Mouse (Mus musculus) adrenal gland, postnatal 25 days (tissue): ENCODE measurements around the gene Emilin3. TPM values are rescaled to one million over a fixed set of nuclear protein-coding genes. Genes with fewer than 3 reads are reported as not detected.

ENCODE experiments used
- DNase-seq: peaks from one replicate; pipeline ENCODE4 v3.0.0; 2021; ENCODE audit warnings: mixed read lengths
- total RNA-seq: library from RNA; stranded (reverse); gene quantifications from 2 replicates; pipeline ENCODE4 v1.2.3, GENCODE M21; 2021

Gene Emilin3
- total RNA-seq, 1 experiment from 2014 or later: not detected

GRCm38 (mm10) chr2:160916714-160917113 is 4.6 kb upstream of the Emilin3 start:
- no peak for DNase-seq

DNA sequence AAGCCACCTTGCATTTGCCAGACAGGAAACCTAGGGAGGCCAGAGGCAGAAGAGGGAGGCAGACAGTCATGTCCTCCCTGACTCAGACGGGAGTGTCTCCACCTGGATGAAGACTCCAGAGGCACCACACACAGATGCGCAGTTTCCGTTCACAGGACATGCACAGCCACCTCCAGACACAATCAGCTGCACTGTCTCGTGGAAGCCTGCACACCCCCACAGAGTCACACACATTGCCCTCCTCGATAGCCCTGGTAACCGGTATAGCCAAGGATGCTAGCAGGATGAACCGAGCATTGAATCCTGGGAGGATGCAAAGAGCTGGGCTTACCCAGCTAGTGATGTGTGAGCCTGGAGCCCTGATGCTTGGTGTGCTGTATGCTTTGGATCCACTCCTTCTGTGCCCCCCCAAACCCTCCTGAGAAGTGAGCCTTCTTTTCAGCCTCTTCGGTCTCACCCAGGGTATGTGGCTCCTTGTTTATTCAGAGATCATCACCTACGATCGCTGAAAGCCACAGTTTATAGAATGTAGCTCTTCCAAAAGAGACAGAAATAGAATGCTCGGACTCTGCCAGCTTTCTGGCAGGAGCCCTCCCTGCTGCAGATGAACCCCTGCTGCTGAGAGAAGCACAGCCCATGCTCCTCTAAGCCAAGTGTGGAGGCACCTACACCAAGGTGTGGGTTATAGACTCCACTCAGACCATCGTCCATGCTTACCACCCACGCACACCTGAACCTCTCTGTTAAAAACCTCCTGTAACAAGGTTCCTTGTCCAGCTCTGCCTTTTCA is 3.9 kb upstream of the Emilin3 start:
- no peak for DNase-seq

GRCm38 (mm10) chr2:160914656-160915055 is 2.5 kb upstream of the Emilin3 start:
- no peak for DNase-seq

- DNase-seq: no peak
These were observed 448 bp downstream of the Emilin3 start for GRCm38 (mm10) chr2:160911558-160912201.

DNA sequence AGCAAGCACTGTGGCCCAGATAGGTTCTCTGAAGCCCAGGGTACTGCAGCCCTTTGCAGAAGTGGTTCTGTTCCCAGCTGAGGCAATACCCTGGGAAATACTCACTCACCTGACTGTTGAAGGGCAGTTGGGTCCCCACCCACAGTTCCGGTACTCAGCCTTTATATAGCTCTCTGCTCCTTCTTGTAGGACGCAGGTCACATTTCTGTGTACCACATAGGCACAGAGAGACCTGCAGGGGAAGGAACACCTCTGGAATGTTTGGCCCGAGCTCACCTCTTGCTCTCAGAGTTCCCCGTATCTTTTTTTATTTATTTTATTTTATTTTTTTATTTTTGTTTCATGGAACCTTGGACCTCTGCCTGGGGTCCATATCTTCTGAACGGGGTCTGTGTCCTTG is 1.5 kb downstream of the Emilin3 start:
- no peak for DNase-seq

DNA sequence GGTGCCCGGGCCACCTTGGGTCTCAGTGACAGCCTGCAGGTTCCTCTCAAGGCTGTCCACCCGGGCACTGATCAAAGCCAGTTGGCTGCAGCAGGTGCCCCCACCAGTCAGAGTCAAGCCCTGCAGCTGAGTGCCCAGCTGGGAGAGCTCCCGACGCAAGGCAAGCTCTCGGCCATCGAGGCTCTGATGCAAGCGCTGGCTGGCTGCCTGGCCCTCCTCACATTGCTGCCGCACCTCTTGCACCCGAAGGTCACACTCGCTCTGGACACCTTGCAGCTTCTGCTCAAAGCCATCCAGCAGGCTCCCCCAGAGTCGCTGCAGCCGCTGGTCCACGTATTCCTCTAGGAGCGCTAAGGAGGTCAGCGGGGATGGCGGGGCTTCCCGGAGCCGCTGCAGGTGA is 3.5 kb downstream of the Emilin3 start:
- DNase-seq: peak; percentile 36

- no peak for DNase-seq
These were observed 6.0 kb downstream of the Emilin3 start for GRCm38 (mm10) chr2:160906101-160906500.

DNA sequence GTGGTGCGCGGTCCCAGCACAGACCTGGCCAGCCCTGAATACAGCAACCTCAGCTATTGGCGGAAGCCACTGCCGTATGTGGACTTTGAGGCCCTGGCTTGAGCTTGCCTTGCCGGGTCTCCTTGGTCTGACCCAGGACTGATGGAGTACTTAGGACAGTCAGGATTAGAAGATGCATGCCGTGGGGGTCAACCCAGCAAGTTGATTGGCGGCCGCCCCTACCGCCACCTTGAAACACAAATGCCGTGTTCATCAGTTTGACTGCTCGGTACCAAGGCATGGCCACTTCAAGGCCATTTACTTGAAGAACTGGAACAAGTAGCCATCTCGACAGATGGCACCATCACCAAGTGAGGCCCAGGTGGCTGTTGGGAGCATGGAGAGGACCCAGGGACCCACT is 6.8 kb downstream of the Emilin3 start:
- DNase-seq: no peak

GRCm38 (mm10) chr2:160901656-160902412 is 10.3 kb downstream of the Emilin3 start:
- DNase-seq: no peak

DNA sequence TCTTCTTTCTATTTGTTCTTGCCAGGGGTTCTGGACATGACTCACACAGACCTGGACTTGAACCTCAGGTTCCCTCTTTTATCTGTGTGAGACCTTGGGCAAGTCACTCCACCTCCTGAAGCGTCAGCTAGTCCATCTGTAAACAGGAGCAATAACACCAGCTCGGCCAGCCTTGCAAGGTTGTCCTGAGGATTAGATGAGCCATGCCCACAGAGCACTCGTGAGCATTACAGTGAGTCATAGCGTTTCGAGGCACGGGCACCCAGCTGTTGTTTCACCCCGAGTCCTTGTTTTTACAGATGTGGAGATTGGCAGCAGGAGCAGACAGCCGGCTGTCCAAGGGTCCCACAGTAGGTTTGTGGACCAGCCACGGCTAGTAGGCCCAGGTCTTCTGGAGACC is 20.4 kb downstream of the Emilin3 start:
- DNase-seq: no peak

- DNase-seq: no peak
These were observed 21.1 kb downstream of the Emilin3 start for GRCm38 (mm10) chr2:160891045-160891444.

DNA sequence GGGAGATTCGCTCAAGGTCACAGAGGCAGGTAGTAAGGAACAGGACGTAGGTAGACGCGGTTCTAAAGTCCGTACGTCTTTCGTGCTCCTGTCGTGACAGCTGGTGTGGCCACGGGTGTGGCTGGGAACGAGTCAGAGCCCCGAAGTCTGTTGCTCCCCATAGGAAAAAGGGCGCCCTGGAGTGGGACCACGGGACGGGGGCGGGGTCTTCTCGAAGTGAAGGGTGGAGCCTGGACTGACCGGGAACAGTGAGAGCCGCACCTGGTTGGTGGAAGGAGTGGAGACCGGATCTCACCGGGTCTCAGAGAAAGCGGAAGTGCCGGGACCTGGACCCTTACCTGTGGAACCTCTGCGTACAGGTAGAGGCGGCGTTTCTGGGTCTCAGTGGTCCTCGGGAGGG is 24.3 kb downstream of the Emilin3 start:
- no peak for DNase-seq

DNA sequence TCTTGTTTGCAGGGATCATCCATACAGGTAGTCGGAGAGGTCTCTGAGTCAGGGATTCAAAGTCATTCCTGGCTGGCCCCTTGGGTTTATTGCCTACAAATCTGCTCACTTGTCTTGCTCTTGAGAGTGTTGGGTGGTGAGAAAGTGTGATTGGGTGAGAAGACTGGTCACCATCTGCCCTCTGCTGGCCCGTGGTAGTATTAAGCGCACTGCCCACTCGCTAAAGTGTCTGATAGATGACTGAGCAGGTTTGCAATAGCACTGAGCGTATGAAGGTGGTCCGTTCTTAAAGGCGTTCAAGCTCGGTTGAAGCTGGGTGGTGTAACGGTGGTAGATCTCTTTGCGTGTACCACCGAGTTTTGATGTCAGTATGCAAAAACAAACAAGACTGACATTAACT is 24.8 kb downstream of the Emilin3 start:
- DNase-seq: peak; percentile 79

DNA sequence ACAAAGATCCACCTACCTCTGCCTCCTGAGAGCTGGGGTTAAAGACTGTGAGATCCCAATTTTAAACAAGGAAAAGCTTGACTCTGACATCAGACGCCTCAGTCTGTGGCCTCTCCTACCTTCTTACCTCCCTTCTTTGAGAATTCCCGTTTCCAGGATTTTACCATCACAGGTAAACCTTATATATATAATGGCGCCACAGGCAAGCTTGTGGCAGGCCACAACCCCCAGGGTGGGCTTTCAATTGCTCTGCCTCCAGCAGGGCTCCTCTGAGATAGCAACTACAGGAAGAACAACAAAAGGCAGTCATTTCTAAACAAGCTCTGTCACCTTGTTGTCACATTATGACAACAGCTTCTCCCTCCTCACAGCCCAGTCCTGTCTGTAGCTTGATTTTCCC is 25.9 kb downstream of the Emilin3 start:
- no peak for DNase-seq

DNA sequence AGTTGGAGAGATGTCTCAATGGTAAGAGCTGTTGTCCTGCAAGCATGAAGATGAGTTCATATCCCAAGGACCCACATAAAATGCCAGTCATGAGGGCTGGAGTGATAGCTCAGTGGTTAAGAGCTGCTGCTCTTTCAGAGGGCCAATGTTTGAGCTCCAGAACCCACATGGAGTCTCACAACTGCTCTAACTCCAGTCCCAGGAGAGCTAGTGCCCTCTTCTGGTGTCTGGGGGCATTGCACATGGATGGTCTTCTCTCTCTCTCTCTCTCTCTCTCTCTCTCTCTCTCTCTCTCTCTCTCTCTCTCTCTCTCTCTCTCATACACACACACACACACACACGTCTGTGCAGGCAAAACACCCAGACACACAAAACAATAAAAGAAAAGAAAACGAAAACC is 27.3 kb downstream of the Emilin3 start:
- peak; percentile 56 for DNase-seq

DNA sequence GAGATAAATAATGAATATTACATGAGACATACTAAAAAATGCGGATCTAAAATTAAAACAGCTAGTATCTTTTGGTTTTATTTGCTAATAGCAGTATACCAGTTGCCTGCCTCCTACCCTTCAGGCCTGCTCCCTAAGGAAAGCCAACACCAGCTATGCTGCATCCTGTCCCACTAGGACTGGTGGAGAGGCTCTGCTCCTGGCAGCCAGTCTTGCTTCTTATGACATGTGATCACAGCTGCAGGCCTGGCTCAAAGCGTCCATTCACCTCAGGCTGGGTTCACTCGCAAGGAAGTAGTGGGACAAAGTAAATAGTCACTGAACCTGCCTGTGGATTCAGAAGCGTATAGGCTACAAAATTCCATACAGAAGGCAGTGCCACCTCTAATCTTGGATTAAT is 28.2 kb downstream of the Emilin3 start:
- no peak for DNase-seq

DNA sequence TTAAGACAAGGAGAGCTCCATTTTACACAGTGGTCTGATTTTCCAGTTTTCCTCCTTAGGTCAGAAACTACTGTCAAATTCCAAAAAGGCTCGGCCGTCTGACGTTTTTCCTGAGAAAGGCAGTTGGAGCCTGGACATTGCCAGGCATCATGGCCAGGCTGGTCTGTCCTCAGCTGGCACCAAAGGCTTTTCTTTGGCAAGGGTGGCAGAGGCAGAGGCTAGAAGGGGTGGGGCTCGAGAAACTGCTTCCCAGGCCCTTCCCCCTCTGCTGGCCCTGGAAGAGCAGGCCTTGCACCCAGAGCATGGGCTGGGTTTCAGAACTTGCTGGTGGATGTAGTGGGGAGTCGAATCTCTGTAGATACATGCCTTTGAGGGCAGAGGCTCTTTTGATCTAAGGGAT is 29.7 kb downstream of the Emilin3 start:
- DNase-seq: peak; percentile 55

DNA sequence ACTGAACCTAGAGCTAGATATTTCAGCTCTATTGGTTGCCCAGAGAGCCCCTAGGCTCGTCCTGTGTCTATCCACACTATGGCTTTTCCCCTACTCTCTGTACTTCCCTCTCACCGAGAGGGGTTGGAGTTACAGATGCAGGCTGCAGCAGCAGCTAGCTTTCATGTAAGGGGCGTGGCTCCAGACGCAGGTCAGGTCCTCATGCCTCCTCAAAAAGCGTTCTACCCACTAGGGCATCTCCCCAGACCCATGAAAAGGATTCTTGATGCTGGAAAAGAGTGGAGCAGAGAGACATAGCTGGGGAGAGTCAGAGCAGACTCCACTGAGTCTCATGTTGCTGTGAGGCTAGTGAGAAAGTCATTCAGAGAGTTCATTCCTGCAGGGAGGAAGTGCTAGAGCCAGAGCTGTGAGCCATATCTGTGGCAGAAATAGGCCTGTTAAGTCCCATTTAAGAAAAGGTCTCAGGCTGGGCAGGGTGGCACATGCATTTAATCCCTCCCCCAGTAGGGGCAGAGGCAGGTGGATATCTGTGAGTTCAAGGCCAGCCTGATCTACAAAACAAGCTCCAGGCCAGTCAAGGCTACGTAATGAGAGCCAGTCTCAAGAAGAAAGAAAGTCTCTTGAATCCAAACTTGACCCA is 30.5 kb downstream of the Emilin3 start:
- no peak for DNase-seq

GRCm38 (mm10) chr2:160880453-160881195 is 31.5 kb downstream of the Emilin3 start, which contains the start of gene Lpin3:
TSS of gene Lpin3 (plus strand) at chr2:160880670.
- DNase-seq: peak; percentile 72

DNA sequence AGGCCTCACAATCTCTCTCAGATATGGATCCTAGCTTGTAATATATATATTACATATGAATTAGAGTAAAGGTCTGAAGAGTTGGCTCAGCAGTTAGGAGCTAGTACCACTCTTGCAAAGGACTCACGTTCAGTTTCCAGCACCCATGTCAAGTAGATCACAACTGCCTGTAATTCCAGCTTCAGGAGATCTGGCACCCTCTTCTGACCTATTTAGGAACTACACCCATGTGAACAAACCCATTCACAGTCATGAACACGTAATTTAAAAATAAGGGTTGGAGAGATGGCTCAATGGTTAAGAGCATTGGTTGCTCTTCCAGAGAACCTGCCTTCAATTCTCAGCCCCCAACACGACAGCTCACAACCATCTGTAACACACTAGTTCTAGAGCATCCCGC is 36.0 kb downstream of the Emilin3 start:
- DNase-seq: no peak

- DNase-seq: no peak
These were observed 37.8 kb downstream of the Emilin3 start for GRCm38 (mm10) chr2:160874231-160874877.
